Mouse (Mus musculus): Measurements from ENCODE around the gene Gm11444. TPM values are rescaled to one million over a fixed set of nuclear protein-coding genes. Genes with fewer than 3 reads are reported as not detected.

The Gm11444 gene
- polyA plus RNA-seq, 1 experiment from 2014 or later, result not detected

GRCm38 (mm10) chr11:85828691-85829519 is 21.2 kb downstream of the Gm11444 start:
- peaks cover 23% of the 10 kb centered on the region for H3K4me1 ChIP-seq (ENCODE audit: control insufficient read depth, insufficient read depth, low read length)
- no peaks in the 10 kb centered on the region for H3K9me3 ChIP-seq (ENCODE audit: control insufficient read depth, low read length)
- H3K4me2 ChIP-seq (ENCODE audit: low read depth, low read length), result peak overlapping the region; percentile 72
- H3K4me3 ChIP-seq (ENCODE audit: low read depth, low read length), result peak overlapping the region; percentile 70
- ATAC-seq (ENCODE audit: low read depth) (no peak), DNase-seq (ENCODE audit: low spot score) (no peak)
- H3K9ac ChIP-seq (ENCODE audit: low read depth, low read length), result peak overlapping the region; percentile 97
- H3K27me3 ChIP-seq (replicated peaks; ENCODE audit: control insufficient read depth, insufficient read depth, low read length), result peaks cover 46% of the 10 kb centered on the region
- peak overlapping the region; percentile 94; the same call in 1 of the 2 replicates for H3K27ac ChIP-seq (replicated peaks; ENCODE audit: low read depth, low read length)
- H3K36me3 ChIP-seq (ENCODE audit: control insufficient read depth, insufficient read depth, low read length), result no peaks in the 10 kb centered on the region
- WGBS, result 15% methylated on average over 34 of the region's 38 CpGs

- DNase-seq (ENCODE audit: low spot score), result no peak
- H3K9me3 ChIP-seq (ENCODE audit: control insufficient read depth, low read length), result no peaks in the 10 kb centered on the region
- no peak overlapping the region for H3K4me2 ChIP-seq (ENCODE audit: low read depth, low read length)
- no peak overlapping the region for H3K9ac ChIP-seq (ENCODE audit: low read depth, low read length)
- no peak for ATAC-seq (ENCODE audit: low read depth)
- H3K36me3 ChIP-seq (ENCODE audit: control insufficient read depth, insufficient read depth, low read length), result no peaks in the 10 kb centered on the region
- H3K27ac ChIP-seq (replicated peaks; ENCODE audit: low read depth, low read length), result no peak overlapping the region
- peaks cover 45% of the 10 kb centered on the region for H3K27me3 ChIP-seq (replicated peaks; ENCODE audit: control insufficient read depth, insufficient read depth, low read length)
- H3K4me3 ChIP-seq (ENCODE audit: low read depth, low read length), result no peak overlapping the region
- H3K4me1 ChIP-seq (ENCODE audit: control insufficient read depth, insufficient read depth, low read length), result peaks cover 23% of the 10 kb centered on the region
- 27% methylated on average over 9 of the region's 9 CpGs for WGBS
These were observed 22.8 kb downstream of the Gm11444 start for GRCm38 (mm10) chr11:85827342-85827741.

GRCm38 (mm10) chr11:85825823-85826222 is 24.3 kb downstream of the Gm11444 start:
- no peak overlapping the region for H3K9ac ChIP-seq (ENCODE audit: low read depth, low read length)
- no peaks in the 10 kb centered on the region for H3K9me3 ChIP-seq (ENCODE audit: control insufficient read depth, low read length)
- peaks cover 23% of the 10 kb centered on the region for H3K4me1 ChIP-seq (ENCODE audit: control insufficient read depth, insufficient read depth, low read length)
- no peak overlapping the region for H3K27ac ChIP-seq (replicated peaks; ENCODE audit: low read depth, low read length)
- peaks cover 36% of the 10 kb centered on the region for H3K27me3 ChIP-seq (replicated peaks; ENCODE audit: control insufficient read depth, insufficient read depth, low read length)
- H3K4me3 ChIP-seq (ENCODE audit: low read depth, low read length), result no peak overlapping the region
- no peaks in the 10 kb centered on the region for H3K36me3 ChIP-seq (ENCODE audit: control insufficient read depth, insufficient read depth, low read length)
- no peak for ATAC-seq (ENCODE audit: low read depth)
- 68% methylated on average over 7 of the region's 7 CpGs for WGBS
- no peak overlapping the region for H3K4me2 ChIP-seq (ENCODE audit: low read depth, low read length)
- DNase-seq (ENCODE audit: low spot score), result no peak

- no peak overlapping the region for H3K9ac ChIP-seq (ENCODE audit: low read depth, low read length)
- H3K4me3 ChIP-seq (ENCODE audit: low read depth, low read length), result no peak overlapping the region
- H3K27ac ChIP-seq (replicated peaks; ENCODE audit: low read depth, low read length), result no peak overlapping the region
- ATAC-seq (ENCODE audit: low read depth) (no peak), DNase-seq (ENCODE audit: low spot score) (no peak)
- H3K9me3 ChIP-seq (ENCODE audit: control insufficient read depth, low read length), result no peaks in the 10 kb centered on the region
- peaks cover 34% of the 10 kb centered on the region for H3K27me3 ChIP-seq (replicated peaks; ENCODE audit: control insufficient read depth, insufficient read depth, low read length)
- 66% methylated on average over 9 of the region's 10 CpGs for WGBS
- no peaks in the 10 kb centered on the region for H3K36me3 ChIP-seq (ENCODE audit: control insufficient read depth, insufficient read depth, low read length)
- H3K4me2 ChIP-seq (ENCODE audit: low read depth, low read length), result no peak overlapping the region
- peaks cover 20% of the 10 kb centered on the region for H3K4me1 ChIP-seq (ENCODE audit: control insufficient read depth, insufficient read depth, low read length)
These were observed 25.1 kb downstream of the Gm11444 start for GRCm38 (mm10) chr11:85825031-85825430.

- no peaks in the 10 kb centered on the region for H3K9me3 ChIP-seq (ENCODE audit: control insufficient read depth, low read length)
- H3K4me2 ChIP-seq (ENCODE audit: low read depth, low read length), result no peak overlapping the region
- peaks cover 8% of the 10 kb centered on the region; the same call in 1 of the 2 replicates for H3K4me1 ChIP-seq (ENCODE audit: control insufficient read depth, insufficient read depth, low read length)
- H3K27ac ChIP-seq (replicated peaks; ENCODE audit: low read depth, low read length), result no peak overlapping the region
- no peak overlapping the region for H3K9ac ChIP-seq (ENCODE audit: low read depth, low read length)
- no peaks in the 10 kb centered on the region for H3K36me3 ChIP-seq (ENCODE audit: control insufficient read depth, insufficient read depth, low read length)
- no peak overlapping the region for H3K4me3 ChIP-seq (ENCODE audit: low read depth, low read length)
- peaks cover 22% of the 10 kb centered on the region for H3K27me3 ChIP-seq (replicated peaks; ENCODE audit: control insufficient read depth, insufficient read depth, low read length)
- ATAC-seq (ENCODE audit: low read depth), result no peak
- 71% methylated on average over 4 of the region's 4 CpGs for WGBS
- DNase-seq (ENCODE audit: low spot score), result no peak
These were observed 26.3 kb downstream of the Gm11444 start for GRCm38 (mm10) chr11:85823794-85824193.

GRCm38 (mm10) chr11:85823181-85823580 is 27.0 kb downstream of the Gm11444 start:
- H3K27ac ChIP-seq (replicated peaks; ENCODE audit: low read depth, low read length), result no peak overlapping the region
- H3K4me1 ChIP-seq (ENCODE audit: control insufficient read depth, insufficient read depth, low read length), result 0 out of 2 replicates have a peak, but pooled peaks cover 3% of the 10 kb centered on the region
- H3K27me3 ChIP-seq (replicated peaks; ENCODE audit: control insufficient read depth, insufficient read depth, low read length), result peaks cover 16% of the 10 kb centered on the region

GRCm38 (mm10) chr11:85821659-85822058 is 28.5 kb downstream of the Gm11444 start:
- H3K36me3 ChIP-seq (ENCODE audit: control insufficient read depth, insufficient read depth, low read length), result no peaks in the 10 kb centered on the region
- no peak overlapping the region for H3K4me2 ChIP-seq (ENCODE audit: low read depth, low read length)
- no peaks in the 10 kb centered on the region for H3K4me1 ChIP-seq (ENCODE audit: control insufficient read depth, insufficient read depth, low read length)
- DNase-seq (ENCODE audit: low spot score), result no peak
- H3K27ac ChIP-seq (replicated peaks; ENCODE audit: low read depth, low read length), result no peak overlapping the region
- WGBS, result 79% methylated on average over 9 of the region's 9 CpGs
- ATAC-seq (ENCODE audit: low read depth), result no peak
- no peak overlapping the region for H3K4me3 ChIP-seq (ENCODE audit: low read depth, low read length)
- H3K27me3 ChIP-seq (replicated peaks; ENCODE audit: control insufficient read depth, insufficient read depth, low read length), result peaks cover 3% of the 10 kb centered on the region; the same call in 1 of the 2 replicates
- H3K9ac ChIP-seq (ENCODE audit: low read depth, low read length), result no peak overlapping the region
- H3K9me3 ChIP-seq (ENCODE audit: control insufficient read depth, low read length), result no peaks in the 10 kb centered on the region

More at GRCm38 (mm10) chr11:85823181-85823580, 27.0 kb downstream of the Gm11444 start:
- ATAC-seq (ENCODE audit: low read depth) (peak; percentile 50; the same call in 1 of the 2 replicates), DNase-seq (ENCODE audit: low spot score) (no peak)
- H3K9ac ChIP-seq (ENCODE audit: low read depth, low read length), result no peak overlapping the region
- no peaks in the 10 kb centered on the region for H3K36me3 ChIP-seq (ENCODE audit: control insufficient read depth, insufficient read depth, low read length)
- no peak overlapping the region for H3K4me2 ChIP-seq (ENCODE audit: low read depth, low read length)
- no peak overlapping the region for H3K4me3 ChIP-seq (ENCODE audit: low read depth, low read length)
- H3K9me3 ChIP-seq (ENCODE audit: control insufficient read depth, low read length), result no peaks in the 10 kb centered on the region
- 15% methylated on average over 6 of the region's 6 CpGs for WGBS

- no peak for DNase-seq (ENCODE audit: low spot score)
- Histone ChIP-seq H3K36me3 (ENCODE audit: control insufficient read depth, insufficient read depth, low read length) (no peaks in the 10 kb centered on the region), H3K27ac (replicated peaks; ENCODE audit: low read depth, low read length) (no peak overlapping the region), H3K9ac (ENCODE audit: low read depth, low read length) (no peak overlapping the region), H3K4me3 (ENCODE audit: low read depth, low read length) (no peak overlapping the region), H3K4me2 (ENCODE audit: low read depth, low read length) (no peak overlapping the region), H3K4me1 (ENCODE audit: control insufficient read depth, insufficient read depth, low read length) (peaks cover 3% of the 10 kb centered on the region; the same call in 1 of the 2 replicates), H3K9me3 (ENCODE audit: control insufficient read depth, low read length) (no peaks in the 10 kb centered on the region), H3K27me3 (replicated peaks; ENCODE audit: control insufficient read depth, insufficient read depth, low read length) (no peaks in the 10 kb centered on the region)
- 82% methylated on average over 3 of the region's 3 CpGs for WGBS
- no peak for ATAC-seq (ENCODE audit: low read depth)
These were observed 29.2 kb downstream of the Gm11444 start for GRCm38 (mm10) chr11:85820959-85821358.
